Comparison of ENCODE assay signal across 19 mouse cellular contexts in the genomic region with DNA sequence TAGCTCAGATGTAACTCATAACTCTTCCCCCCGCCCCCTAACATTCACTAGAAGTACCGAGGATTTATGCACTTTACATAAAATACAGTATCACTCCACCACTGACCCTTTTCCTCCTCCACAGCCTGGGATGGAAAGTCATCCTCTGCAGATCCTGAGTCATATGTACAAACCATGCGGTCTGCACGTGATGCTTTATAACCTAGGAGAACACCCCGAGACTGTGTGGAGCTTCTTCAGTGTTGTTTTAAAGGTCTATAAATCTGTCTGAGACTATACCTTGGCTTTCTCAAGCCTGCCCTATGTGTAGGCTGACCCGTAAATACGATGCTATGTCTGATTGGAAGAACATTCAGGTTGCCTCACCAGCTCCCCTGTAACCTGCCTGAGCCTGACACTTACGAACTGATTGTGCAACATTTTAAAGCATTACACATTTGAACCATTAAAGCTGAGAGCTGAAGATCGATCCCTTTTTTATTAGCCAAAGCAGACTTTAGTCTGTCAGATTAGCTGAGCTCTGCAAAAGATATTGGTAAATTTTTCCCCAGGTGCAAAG.
"Had no signal": no experiment of that assay in that cellular context is flagged by ENCODE, and none has a peak within 500 bp of the region (broad histone marks: within the 10 kb centered on the region; RNA-seq: fewer than 3 reads in every experiment).

No protein-coding gene starts in this region.

- H3K27me3 ChIP-seq: neural tube, embryonic 13.5 days had no signal

- DNase-seq: kidney, adult 18-20 months; kidney, postnatal 14 days; layer of hippocampus, adult 9-11 months; liver, postnatal 0 days; lung, embryonic 14.5 days; right cerebral cortex, adult 18-20 months; right cerebral cortex, postnatal 14 days; right cerebral cortex, postnatal 4 days; thymus, postnatal 25 days had no signal

- H3K4me3 ChIP-seq: layer of hippocampus, adult 2 months; midbrain, embryonic 10.5 days; midbrain, embryonic 13.5 days; myocyte; neural tube, embryonic 13.5 days had no signal

- ATAC-seq: liver, postnatal 0 days; lung, postnatal 0 days; midbrain, embryonic 13.5 days; midbrain, embryonic 16.5 days had no signal

- H3K27ac ChIP-seq: layer of hippocampus, adult 2 months; liver, embryonic 14.5 days; macrophage; midbrain, embryonic 10.5 days; midbrain, embryonic 13.5 days; neural tube, embryonic 13.5 days had no signal

- H3K36me3 ChIP-seq: midbrain, embryonic 10.5 days; midbrain, embryonic 13.5 days; neural tube, embryonic 13.5 days had no signal

- H3K9me3 ChIP-seq: midbrain, embryonic 10.5 days; midbrain, embryonic 13.5 days; neural tube, embryonic 13.5 days had no signal

- H3K4me1 ChIP-seq: neural tube, embryonic 13.5 days had no signal

- H3K4me2 ChIP-seq: liver, embryonic 11.5 days; lung, embryonic 14.5 days; midbrain, embryonic 13.5 days; neural tube, embryonic 13.5 days had no signal

- H3K9ac ChIP-seq: liver, embryonic 14.5 days; liver, postnatal 0 days; lung, embryonic 14.5 days; midbrain, embryonic 13.5 days; neural tube, embryonic 13.5 days had no signal
